Mouse (Mus musculus): ENCODE measurements around the gene Vpreb2. TPM values are rescaled to one million over a fixed set of nuclear protein-coding genes. Genes with fewer than 3 reads are reported as not detected.
"Not testable (repeated sequence)": the region's sequence is repeated elsewhere in the genome, so short reads cannot be mapped to it uniquely, and the experiment has no call there.

Vpreb2 gene
- total RNA-seq (2015) (not detected in 2 replicates), total RNA-seq (2017) (not detected in 2 replicates)

GRCm38 (mm10) chr16:17980128-17980527 lies at the start of gene Vpreb2:
Gene Vpreb2 (plus strand): TSS chr16:17980428.
- ATAC-seq (ENCODE audit: poor library complexity, severe bottlenecking), result no peak

GRCm38 (mm10) chr16:17931906-17932460 lies 48.2 kb upstream of the Vpreb2 start:
- no peak for ATAC-seq (ENCODE audit: poor library complexity, severe bottlenecking)

- no peak for ATAC-seq (ENCODE audit: poor library complexity, severe bottlenecking)
Observed at GRCm38 (mm10) chr16:17933594-17934444, 46.4 kb upstream of the Vpreb2 start.

- no peak for ATAC-seq (ENCODE audit: poor library complexity, severe bottlenecking)
Observed at GRCm38 (mm10) chr16:17934445-17934910, 45.8 kb upstream of the Vpreb2 start.

GRCm38 (mm10) chr16:17936776-17937175 lies 43.5 kb upstream of the Vpreb2 start:
- ATAC-seq (ENCODE audit: poor library complexity, severe bottlenecking), result no peak

- ATAC-seq (ENCODE audit: poor library complexity, severe bottlenecking), result 0 out of 2 replicates have a peak, but pooled peaks have one; percentile 23
Observed at GRCm38 (mm10) chr16:17938187-17938586, 42.0 kb upstream of the Vpreb2 start.

GRCm38 (mm10) chr16:17938821-17939220 lies 41.4 kb upstream of the Vpreb2 start:
- peak; percentile 96 for ATAC-seq (ENCODE audit: poor library complexity, severe bottlenecking)

- ATAC-seq (ENCODE audit: poor library complexity, severe bottlenecking), result 0 out of 2 replicates have a peak, but pooled peaks have one; percentile 4
Observed at GRCm38 (mm10) chr16:17939255-17939751, 40.9 kb upstream of the Vpreb2 start.

GRCm38 (mm10) chr16:17943466-17943865 lies 36.8 kb upstream of the Vpreb2 start:
- no peak for ATAC-seq (ENCODE audit: poor library complexity, severe bottlenecking)

- ATAC-seq (ENCODE audit: poor library complexity, severe bottlenecking), result no peak
Observed at GRCm38 (mm10) chr16:17945081-17945831, 35.0 kb upstream of the Vpreb2 start.

- peak; percentile 47 for ATAC-seq (ENCODE audit: poor library complexity, severe bottlenecking)
Observed at GRCm38 (mm10) chr16:17949421-17949877, 30.8 kb upstream of the Vpreb2 start.

GRCm38 (mm10) chr16:17950068-17950467 lies 30.2 kb upstream of the Vpreb2 start:
- no peak for ATAC-seq (ENCODE audit: poor library complexity, severe bottlenecking)

GRCm38 (mm10) chr16:17951618-17952017 lies 28.6 kb upstream of the Vpreb2 start:
- ATAC-seq (ENCODE audit: poor library complexity, severe bottlenecking), result no peak

- ATAC-seq (ENCODE audit: poor library complexity, severe bottlenecking), result not testable (repeated sequence)
Observed at GRCm38 (mm10) chr16:17956052-17956638, 24.1 kb upstream of the Vpreb2 start.

- ATAC-seq (ENCODE audit: poor library complexity, severe bottlenecking), result no peak
Observed at GRCm38 (mm10) chr16:17962091-17962490, 18.1 kb upstream of the Vpreb2 start.

- no peak for ATAC-seq (ENCODE audit: poor library complexity, severe bottlenecking)
Observed at GRCm38 (mm10) chr16:17971853-17972252, 8.4 kb upstream of the Vpreb2 start.

- not testable (repeated sequence) for ATAC-seq (ENCODE audit: poor library complexity, severe bottlenecking)
Observed at GRCm38 (mm10) chr16:17977840-17978239, 2.4 kb upstream of the Vpreb2 start.

- ATAC-seq (ENCODE audit: poor library complexity, severe bottlenecking), result no peak
Observed at GRCm38 (mm10) chr16:17983201-17983600, 3.0 kb downstream of the Vpreb2 start.

- ATAC-seq (ENCODE audit: poor library complexity, severe bottlenecking), result no peak
Observed at GRCm38 (mm10) chr16:17984231-17984630, 4.0 kb downstream of the Vpreb2 start.

- no peak for ATAC-seq (ENCODE audit: poor library complexity, severe bottlenecking)
Observed at GRCm38 (mm10) chr16:17985078-17985477, 4.8 kb downstream of the Vpreb2 start.

All from megakaryocyte, adult 5-6 weeks (primary cell).